Mouse (Mus musculus) CH12.LX (cell line): ENCODE results near the gene Ston1.

Experiments used
- PAX5 ChIP-seq: IDR thresholded peaks from 2 replicates; pipeline ENCODE4 v1.6.1; 2012; ENCODE audit warnings: low read length, inconsistent platforms, mixed read lengths
- POLR2AphosphoS2 ChIP-seq: IDR thresholded peaks from 2 replicates; pipeline ENCODE4 v1.6.1; 2011; ENCODE audit warnings: low read depth, low read length, improper control_type of control experiment

DNA sequence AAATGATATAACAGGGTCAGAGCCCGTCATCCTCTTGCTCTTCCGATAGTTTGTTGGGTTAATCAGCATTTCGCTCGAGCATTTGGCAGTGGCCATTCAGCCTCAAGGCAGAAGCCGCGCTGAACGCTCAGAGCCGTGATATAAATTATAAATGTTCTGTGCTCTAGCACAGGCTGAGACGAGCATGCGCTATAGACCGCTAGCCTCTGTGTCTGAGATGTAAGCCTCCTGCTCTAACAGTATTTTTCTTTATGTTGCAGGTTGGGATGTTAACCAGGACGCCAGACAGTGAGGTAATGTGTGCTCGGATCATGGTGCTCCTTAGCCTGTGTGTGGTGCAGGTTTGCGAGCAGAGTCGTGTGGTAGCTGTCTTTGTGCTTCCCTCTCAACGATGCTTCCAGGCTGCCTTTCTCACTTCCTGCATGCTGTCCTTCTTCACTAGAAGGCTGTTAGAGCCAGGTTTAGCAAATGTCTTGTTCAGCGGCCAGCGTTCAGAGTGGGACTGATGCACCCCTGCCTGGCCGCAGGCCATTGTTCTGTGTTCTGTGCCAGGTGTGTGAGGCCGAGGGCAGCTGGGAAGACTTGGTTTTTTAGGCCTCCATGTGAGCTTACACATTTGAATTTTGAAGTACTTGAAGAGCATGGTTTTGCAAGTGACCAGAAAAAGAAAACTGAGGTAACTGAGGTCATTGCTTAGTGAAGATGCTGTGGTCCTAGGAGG, 18.8 kb upstream of the Ston1 start:
- TF ChIP-seq POLR2AphosphoS2, result no peak
- no peak for TF ChIP-seq PAX5
